Mouse (Mus musculus) left cerebral cortex, postnatal 14 days (tissue): ENCODE results near the gene Cd4. TPM values are rescaled to one million over a fixed set of nuclear protein-coding genes. Genes with fewer than 3 reads are reported as not detected.
A peak's percentile ranks its signal among the peaks of the same experiment; 100 is the strongest.

ENCODE experiments used
- DNase-seq, 2 experiments: peaks; one replicate each; pipeline ENCODE4 v3.0.0; 2021 to 2022; ENCODE audit warnings: low spot score in 2 of 2, mixed read lengths in 1 of 2
- intact Hi-C: fragments of 180-260 bp; cut with DNase I; formaldehyde crosslinking; loops from one replicate; pipeline ENCODE4 v1.15.1; 2025
- total RNA-seq, 2 experiments: library from RNA; stranded (reverse); gene quantifications; 2 replicates each; pipeline ENCODE4 v1.2.3; 2021

The Cd4 gene
- total RNA-seq, 2 experiments from 2014 or later = 1.1 to 1.5 TPM

- peak; percentile 84 to 91 for DNase-seq
- intact Hi-C loops = loop anchor here (1.0 to 2.0 kb wide), 3 partner anchors 13 to 60 kb away; partner anchors contain the start of gene P3h3
Measured at GRCm38 (mm10) chr6:124916695-124917517, 28.9 kb upstream of the Cd4 start.

GRCm38 (mm10) chr6:124915942-124916694 lies 28.1 kb upstream of the Cd4 start:
- DNase-seq = peak; percentile 70 to 94
- intact Hi-C loops = loop anchor here (1.0 to 2.0 kb wide), 2 partner anchors 12 to 59 kb away; partner anchors contain the start of gene P3h3

GRCm38 (mm10) chr6:124915160-124915941 lies 27.3 kb upstream of the Cd4 start:
- no peak for DNase-seq
- intact Hi-C loops = no loop called here

GRCm38 (mm10) chr6:124914511-124914910 lies 26.5 kb upstream of the Cd4 start:
- no peak for DNase-seq
- intact Hi-C loops = no loop called here

GRCm38 (mm10) chr6:124913721-124914285 lies 25.8 kb upstream of the Cd4 start:
- DNase-seq = no peak
- intact Hi-C loops = no loop called here

- no peak for DNase-seq
- intact Hi-C loops = no loop called here
Measured at GRCm38 (mm10) chr6:124913214-124913613, 25.2 kb upstream of the Cd4 start.

- intact Hi-C loops = no loop called here
- no peak for DNase-seq
Measured at GRCm38 (mm10) chr6:124911533-124912218, 23.7 kb upstream of the Cd4 start, which contains the start of gene Lag3. TSS of gene Lag3 (minus strand) at chr6:124911705.

- intact Hi-C loops = no loop called here
Measured at GRCm38 (mm10) chr6:124910032-124910431, 22.0 kb upstream of the Cd4 start.

GRCm38 (mm10) chr6:124907767-124908166 lies 19.7 kb upstream of the Cd4 start:
- intact Hi-C loops = no loop called here
- no peak for DNase-seq

More at GRCm38 (mm10) chr6:124910032-124910431, 22.0 kb upstream of the Cd4 start:
- no peak for DNase-seq

- intact Hi-C loops = loop anchor here (1.0 to 2.0 kb wide), 2 partner anchors 11 to 42 kb away; partner anchors contain the start of gene Gpr162
- no peak for DNase-seq
Measured at GRCm38 (mm10) chr6:124904991-124905860, 17.2 kb upstream of the Cd4 start.

GRCm38 (mm10) chr6:124904161-124904981 lies 16.4 kb upstream of the Cd4 start:
- peak; percentile 79 to 95 for DNase-seq
- intact Hi-C loops = loop anchor here (1.0 to 2.0 kb wide), 2 partner anchors 12 to 42 kb away; partner anchors contain the start of gene Gpr162

GRCm38 (mm10) chr6:124903580-124904151 lies 15.6 kb upstream of the Cd4 start:
- peak; percentile 92 to 93 for DNase-seq
- intact Hi-C loops = loop anchor here (1.0 to 2.0 kb wide), 2 partner anchors 13 to 41 kb away; partner anchors contain the start of gene Gpr162

GRCm38 (mm10) chr6:124901851-124902250 lies 13.8 kb upstream of the Cd4 start:
- intact Hi-C loops = no loop called here
- DNase-seq = no peak

- DNase-seq = peak; percentile 57 to 82
- intact Hi-C loops = no loop called here
Measured at GRCm38 (mm10) chr6:124900801-124901480, 12.9 kb upstream of the Cd4 start.

- intact Hi-C loops = no loop called here
- DNase-seq = no peak
Measured at GRCm38 (mm10) chr6:124900056-124900800, 12.2 kb upstream of the Cd4 start.
